Mouse (Mus musculus) heart, postnatal 36 days (tissue): ENCODE data around the gene Rd3l. TPM values are rescaled to one million over a fixed set of nuclear protein-coding genes. Genes with fewer than 3 reads are reported as not detected.
A peak's percentile ranks its signal among the peaks of the same experiment; 100 is the strongest.

Experiments used
- DNase-seq, 2 experiments: peaks; one replicate each; pipeline ENCODE4 v3.0.0; 2021 to 2022
- intact Hi-C: fragments of 180-260 bp; cut with DNase I; formaldehyde crosslinking; loops from one replicate; pipeline ENCODE4 v1.15.1; 2025
- total RNA-seq, 2 experiments: library from RNA; stranded (reverse); gene quantifications; 2 replicates each; pipeline ENCODE4 v1.2.3; 2021

Gene Rd3l
- total RNA-seq = under 1 TPM in 1 of 2 experiments, not detected in 1; 0.65 TPM

- no peak for DNase-seq
- intact Hi-C loops = no loop called here
Measured at GRCm38 (mm10) chr12:111980887-111981367, at the start of gene Rd3l. TSS of gene Rd3l (minus strand) at chr12:111981317.

DNA sequence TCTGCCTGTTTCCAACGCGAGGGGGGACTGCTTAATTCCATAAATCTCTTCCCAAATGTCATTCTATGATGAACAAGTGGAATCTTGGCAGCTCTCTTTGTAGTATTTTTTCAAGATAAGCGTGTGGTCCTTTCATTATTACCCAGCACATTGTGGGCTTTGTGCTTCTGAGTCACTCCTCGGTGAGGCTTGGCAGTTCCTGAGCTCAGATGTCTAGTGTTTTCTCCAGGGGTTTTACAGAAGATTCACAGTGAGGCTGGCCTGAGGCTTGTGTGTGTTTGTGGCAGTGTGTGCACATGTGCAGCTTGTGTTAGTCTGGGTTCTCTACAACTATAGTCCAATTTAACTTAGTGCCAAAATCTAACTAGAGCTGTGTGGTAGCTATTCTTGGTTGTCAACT is 46.3 kb upstream of the Rd3l start:
- DNase-seq = no peak
- intact Hi-C loops = no loop called here

DNA sequence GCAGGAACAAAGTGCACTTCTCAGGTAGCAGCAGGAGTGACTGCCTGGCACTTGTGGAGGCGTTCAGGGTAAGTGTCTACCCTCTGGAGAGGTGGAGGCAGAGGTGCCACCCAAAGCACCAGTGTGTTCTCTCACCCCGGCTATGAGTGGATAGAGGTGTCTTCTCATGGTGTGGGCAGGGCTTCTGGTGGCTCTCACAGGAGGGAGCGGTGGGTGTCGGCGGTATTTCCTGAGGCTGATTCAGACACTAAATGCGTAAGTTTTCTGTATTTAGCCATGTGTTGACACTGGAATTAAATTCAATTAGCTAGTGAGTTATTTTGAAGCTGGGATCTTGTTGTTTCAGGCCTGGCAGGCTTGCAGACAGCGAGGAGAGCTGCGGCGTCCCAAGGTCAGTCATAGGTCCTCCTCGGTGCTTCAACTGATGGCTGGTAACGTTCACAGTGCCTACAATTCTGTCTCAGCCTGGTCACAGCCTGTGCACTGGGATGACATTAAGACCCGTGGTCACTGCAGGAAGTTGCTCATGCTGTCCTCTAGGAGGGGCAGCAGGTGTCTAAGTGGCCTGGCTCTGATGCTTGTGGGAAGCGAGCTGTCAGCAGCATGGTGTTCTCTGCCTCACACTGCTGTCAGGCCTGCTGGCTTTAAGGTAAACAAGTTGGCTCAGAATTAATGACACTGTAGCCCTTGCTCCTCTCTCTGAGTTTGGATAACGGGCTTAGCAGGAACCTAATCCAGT is 45.0 kb upstream of the Rd3l start:
- intact Hi-C loops = no loop called here
- DNase-seq = no peak

DNA sequence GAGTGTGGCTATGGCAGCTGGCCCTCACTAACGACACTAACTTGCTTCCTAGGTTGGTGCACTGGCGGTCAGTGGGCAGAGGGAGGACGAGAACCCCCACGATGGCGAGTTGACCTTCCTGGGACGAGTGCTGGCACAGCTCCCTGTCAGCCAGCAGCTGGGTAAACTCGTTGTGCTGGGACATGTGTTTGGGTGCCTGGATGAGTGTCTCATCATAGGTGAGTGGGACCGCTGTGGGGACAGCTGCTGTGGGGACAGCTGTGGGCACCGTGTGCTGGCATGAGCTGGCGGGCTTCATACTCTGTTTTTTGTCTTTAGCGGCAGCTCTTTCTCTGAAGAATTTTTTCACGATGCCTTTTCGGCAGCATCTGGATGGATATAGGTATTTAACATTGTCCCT is 44.3 kb upstream of the Rd3l start:
- DNase-seq = no peak
- intact Hi-C loops = no loop called here

DNA sequence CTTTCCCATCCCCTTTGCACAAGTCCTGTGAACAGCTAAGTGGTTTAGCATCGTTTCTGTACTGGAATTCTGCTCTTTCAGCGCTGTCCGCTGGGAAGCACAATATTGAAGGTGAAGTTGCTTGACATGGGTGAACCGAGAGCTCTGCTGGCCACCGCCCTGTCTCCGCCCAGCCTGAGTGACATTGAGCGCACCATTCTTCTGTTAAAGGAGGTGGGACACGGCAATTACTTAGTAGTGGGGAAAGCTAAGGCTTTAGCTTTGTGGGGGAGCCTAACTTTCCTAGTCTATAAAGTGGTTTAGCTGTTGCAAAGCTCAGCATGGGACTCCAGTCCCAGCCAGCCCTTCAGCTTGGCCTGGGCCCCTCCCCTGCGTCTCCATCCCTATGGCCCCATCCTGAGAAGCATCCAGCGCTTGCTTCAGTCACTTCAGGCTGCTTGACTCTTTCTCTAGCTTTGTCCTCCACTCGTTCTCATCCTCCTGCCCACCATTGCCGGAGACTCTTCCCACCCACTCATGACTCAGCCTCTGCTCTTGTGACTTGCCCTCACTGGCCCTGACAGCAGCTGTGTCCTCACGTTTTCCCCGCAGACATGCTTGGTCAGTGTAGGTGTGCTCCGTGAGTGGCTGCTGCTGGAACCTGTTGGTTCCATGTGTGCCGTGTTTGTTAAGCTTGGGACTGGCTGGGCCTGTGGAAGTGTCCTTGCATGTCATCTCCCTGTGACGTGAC is 43.6 kb upstream of the Rd3l start:
- DNase-seq = no peak
- intact Hi-C loops = no loop called here

DNA sequence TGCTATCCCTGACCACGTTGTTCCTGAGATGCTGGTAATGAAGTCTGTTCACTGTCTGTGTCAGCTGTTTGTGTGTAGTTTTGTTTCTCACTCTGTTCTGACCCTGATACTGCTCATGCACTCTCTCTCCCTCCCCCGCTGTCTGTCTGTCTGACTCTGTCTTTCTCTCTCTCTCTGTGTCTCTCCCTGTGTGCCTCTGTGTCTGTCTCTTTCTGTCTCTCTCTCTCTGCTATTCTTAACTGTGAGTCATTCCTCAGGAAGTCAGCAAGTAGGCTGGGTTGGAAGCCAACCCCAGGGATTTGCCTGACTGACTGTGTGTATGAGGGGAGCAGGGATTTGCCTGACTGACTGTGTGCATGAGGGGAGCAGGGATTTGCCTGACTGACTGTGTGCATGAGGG is 42.2 kb upstream of the Rd3l start:
- intact Hi-C loops = no loop called here
- DNase-seq = no peak

DNA sequence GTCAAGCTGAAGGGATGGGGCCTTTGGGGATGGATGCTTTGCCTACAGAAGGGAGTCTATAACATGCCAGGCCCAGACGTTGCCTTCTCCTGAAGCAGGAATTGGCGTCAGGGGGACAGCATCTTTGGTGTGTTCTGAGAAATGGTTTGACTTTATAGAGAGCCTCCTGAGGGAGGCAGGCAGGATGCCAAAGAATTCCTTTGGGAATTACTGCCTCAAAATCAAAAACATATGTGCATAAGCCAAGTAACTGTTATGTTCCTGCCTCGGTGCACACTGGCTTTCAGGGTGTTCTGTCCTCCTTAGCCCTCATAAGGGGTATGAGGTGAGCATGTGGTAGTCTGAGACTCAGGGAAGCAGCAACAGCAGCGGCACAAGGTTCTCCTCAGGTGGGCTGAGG is 35.2 kb upstream of the Rd3l start:
- intact Hi-C loops = no loop called here

DNA sequence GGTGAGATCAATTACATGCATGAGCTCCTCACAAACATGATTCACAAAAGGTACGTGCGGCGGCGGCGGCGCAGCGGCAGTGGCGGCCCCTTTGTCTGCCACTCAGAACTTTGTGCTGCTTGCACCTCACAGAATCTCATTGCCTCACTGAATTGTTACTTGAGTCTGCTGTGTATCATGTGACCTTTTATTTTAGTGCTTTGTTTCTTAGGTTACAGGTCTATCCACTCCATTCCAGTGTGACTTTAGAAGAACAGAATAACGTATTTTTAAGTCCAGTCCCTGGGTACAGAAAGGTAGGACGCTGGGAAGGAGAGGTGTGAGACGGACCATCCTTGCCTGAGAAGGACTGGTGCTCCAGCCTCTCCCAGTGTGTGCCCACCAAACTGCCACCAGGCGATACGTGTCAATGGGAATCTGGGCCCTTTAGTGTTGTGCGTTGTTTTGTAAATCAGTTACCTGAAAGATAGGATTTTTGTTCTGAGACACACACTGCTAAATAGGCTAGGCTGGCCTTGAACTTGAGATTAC is 32.2 kb upstream of the Rd3l start:
- no peak for DNase-seq
- intact Hi-C loops = no loop called here

More for the DNA sequence above, 35.2 kb upstream of the Rd3l start:
- no peak for DNase-seq

DNA sequence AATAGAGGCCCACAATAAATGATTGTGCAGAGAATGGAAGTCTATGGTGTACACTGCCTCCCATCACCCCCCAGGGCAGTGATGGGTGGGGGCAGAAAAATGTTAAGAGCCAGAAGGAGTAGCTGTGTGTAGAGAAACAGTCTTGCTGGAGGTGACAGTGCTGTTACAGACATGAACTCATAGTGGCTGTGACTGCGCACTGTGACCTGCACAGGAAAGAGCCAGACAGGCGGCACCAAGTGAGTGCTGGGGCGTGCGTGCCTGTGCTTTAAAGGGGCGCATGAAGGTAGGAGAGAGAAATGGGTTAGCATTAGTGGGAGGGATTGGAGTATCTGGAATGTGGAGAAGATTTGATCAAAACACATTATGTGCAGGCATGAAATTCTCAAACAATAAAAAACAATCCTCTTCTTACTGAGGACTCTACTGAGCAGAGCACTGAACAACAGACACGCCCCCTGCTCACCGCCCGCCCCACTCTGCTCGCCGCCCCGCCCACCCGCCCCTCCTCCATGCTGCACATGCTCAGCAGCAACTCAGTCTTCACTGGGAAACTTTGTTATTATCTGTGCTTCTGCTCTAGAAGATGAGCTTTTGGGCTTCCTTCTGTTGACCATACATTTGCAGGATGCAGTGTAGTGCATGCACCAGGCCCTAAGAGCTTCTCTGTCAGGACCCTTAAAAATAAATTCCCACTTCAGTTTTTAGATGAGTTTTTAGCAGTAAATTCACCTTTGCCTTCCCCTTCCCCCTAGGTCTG is 31.6 kb upstream of the Rd3l start:
- intact Hi-C loops = no loop called here
- no peak for DNase-seq

DNA sequence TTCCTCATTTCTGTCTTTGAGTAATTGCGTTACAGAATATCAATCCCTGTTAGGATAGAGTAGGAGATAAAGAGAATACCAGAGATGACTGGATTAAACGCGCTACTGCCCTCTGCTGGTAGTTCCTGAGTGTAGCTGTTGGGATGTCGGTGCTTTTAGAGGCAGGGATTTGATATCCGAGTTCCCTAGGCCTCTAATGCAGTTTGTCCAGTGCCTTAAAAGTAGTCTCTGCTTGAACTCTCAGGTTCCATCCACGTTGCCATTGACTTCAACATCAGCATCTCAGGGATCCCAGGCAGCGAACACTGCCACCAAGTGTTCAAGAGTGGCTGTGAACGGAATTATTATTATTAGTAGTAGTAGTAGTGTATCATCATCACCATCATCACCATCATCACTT is 20.1 kb upstream of the Rd3l start:
- intact Hi-C loops = loop anchor here (2.0 kb wide), 1 partner anchor 122 kb away; no protein-coding TSS in a partner anchor
- DNase-seq = peak; percentile 59 to 69

- no peak for DNase-seq
- intact Hi-C loops = loop anchor here (2.0 kb wide), 1 partner anchor 121 kb away; no protein-coding TSS in a partner anchor
Measured at GRCm38 (mm10) chr12:111999735-112000134, 18.6 kb upstream of the Rd3l start.

DNA sequence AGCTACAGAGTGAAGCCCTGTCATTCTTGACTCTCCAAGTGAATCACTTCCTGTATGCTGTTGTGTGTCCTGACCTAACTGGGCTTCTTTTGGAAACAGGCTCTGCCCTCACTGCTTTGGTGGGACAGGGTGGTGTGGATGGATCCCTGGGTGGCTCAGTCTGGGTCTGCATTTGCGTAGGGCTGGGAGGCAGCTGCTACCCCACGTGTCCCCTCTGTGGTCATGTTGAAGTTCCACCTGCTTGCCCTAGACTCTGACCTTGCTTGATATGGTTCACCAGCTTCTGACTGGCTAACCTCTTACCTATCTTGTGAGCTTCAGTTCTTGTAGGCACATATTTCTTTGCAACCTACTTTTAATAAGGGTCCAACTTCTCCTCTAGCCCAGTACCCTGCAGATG is 14.0 kb upstream of the Rd3l start:
- DNase-seq = no peak
- intact Hi-C loops = no loop called here

DNA sequence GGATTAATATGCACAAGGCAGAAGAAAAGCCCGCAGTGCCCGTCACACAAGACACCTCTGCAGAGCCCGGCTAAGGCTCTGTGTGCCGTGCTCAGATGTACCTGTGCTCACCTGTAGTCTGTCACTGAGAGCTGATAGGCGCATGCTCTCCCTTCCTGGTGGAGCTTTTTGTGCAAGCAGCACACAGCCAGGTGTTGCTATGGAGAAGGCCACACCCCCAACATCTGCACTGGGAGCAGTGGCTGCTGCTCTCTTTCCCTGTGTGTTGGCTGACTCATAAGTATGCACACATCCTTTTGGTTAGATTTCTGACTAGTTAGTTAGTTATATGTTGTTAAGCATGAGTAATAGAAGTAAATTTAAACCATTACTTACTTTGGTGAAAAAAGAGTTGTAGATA is 11.5 kb upstream of the Rd3l start:
- intact Hi-C loops = no loop called here
- no peak for DNase-seq

DNA sequence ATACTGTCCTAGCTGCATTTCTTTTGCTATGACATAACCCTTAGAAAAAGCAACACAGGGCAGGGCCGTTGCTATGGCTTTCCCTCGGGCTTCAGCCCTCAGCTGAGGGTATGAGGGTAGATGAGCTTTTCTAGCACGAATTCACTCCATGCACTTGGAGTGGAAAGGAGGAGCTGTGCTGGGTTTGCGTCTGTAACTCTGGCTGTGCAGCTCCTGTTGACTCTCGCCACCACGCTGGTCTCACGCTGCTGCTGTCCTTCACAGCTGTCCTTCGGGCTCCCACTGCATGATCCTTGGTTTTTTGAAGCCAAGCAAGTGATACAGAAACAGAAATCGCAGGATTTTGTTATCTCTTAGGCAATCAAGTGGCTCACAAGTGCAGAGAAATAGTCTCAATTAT is 5.6 kb upstream of the Rd3l start:
- no peak for DNase-seq
- intact Hi-C loops = no loop called here

- DNase-seq = no peak
- intact Hi-C loops = no loop called here
Measured at GRCm38 (mm10) chr12:111983165-111983564, 2.0 kb upstream of the Rd3l start.

DNA sequence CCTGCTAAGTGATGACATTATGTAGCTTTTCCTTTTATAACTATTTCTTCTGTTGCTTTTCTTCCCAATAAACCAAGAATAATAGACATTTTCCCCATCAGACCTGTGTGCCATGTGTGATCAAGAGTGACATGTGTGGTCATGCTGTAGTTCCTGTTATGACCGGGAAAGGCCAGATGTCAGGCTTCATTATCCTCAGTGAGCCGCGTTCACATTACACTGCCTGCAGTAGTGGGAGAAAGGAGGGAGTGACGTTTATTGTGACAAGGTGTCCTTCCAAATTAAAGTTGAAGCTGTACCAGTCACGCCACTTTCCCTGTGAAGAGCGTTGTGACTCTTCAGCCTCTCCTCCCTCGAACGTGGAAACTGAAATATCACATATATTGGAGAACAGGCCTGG is 714 bp upstream of the Rd3l start:
- no peak for DNase-seq
- intact Hi-C loops = no loop called here

DNA sequence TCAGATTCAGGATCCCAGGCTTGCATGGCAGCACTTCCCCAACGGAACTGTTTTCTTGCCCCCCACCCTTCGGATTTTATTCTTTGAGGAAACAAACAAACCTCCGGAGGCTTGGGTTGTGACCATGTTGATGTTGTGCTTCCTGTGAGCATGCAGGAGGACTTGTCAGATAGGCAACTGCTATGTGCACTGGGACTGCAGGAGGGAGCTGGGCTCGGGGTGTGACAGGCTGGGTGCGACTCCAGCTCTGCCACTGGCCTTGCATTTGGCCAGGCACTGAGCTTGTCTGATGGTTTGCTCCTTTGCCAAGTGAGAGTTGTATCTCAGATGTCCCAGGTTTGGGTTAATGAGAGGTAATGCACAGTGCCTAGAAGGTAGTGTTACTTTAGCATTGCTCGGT is 2.8 kb downstream of the Rd3l start:
- no peak for DNase-seq
- intact Hi-C loops = no loop called here

GRCm38 (mm10) chr12:111977138-111977537 is 4.0 kb downstream of the Rd3l start:
- DNase-seq = no peak
- intact Hi-C loops = no loop called here

GRCm38 (mm10) chr12:111974578-111974977 is 6.5 kb downstream of the Rd3l start:
- DNase-seq = no peak
- intact Hi-C loops = no loop called here

- intact Hi-C loops = no loop called here
- no peak for DNase-seq
Measured at GRCm38 (mm10) chr12:111972504-111972903, 8.6 kb downstream of the Rd3l start.

GRCm38 (mm10) chr12:111971231-111971686 is 9.9 kb downstream of the Rd3l start, which contains the start of gene Tdrd9:
TSS of gene Tdrd9 (plus strand) at chr12:111971559.
- intact Hi-C loops = no loop called here
- no peak for DNase-seq
